Comparison of ENCODE assay signal across 14 mouse cellular contexts in the genomic region with DNA sequence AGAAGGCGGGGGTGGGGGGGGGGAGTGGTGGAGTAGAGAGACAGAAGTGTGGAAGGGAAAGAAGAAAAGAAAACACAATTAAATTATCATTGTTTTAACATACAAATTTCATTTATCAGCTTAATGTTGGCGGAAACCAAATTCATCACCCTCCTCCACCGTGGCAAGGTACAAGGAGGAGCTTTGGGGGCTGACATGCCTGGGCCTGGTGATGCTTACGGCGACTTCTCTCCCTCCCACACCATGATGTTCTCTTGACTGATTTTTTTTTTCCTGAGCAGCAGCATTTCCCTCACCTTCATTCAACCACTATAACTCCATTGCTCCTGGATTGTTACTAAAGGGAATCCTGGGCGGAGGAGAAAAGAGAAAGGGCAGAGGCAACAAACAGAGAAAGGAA.
DNase-seq lines count a peak whose midpoint lies in the region; ATAC-seq lines count a peak whose summit lies in the region.
"Had no signal": no experiment of that assay in that cellular context is flagged by ENCODE, and none has a peak within 500 bp of the region (broad histone marks: within the 10 kb centered on the region; RNA-seq: fewer than 3 reads in every experiment).

No protein-coding gene starts in this region.

- H3K27me3 ChIP-seq in embryonic facial prominence, embryonic 14.5 days (replicated peaks; ENCODE audit: control insufficient read depth, insufficient read depth, low read length): no peaks in the 10 kb centered on the region
- no peaks in the 10 kb centered on the region for H3K27me3 ChIP-seq in hindbrain, embryonic 13.5 days
- no peaks in the 10 kb centered on the region for H3K27me3 ChIP-seq in midbrain, embryonic 13.5 days
- H3K27me3 ChIP-seq: CH12.LX had no signal

- no peak overlapping the region for H3K4me3 ChIP-seq in embryonic facial prominence, embryonic 14.5 days (ENCODE audit: low read depth, low read length)
- H3K4me3 ChIP-seq in hindbrain, embryonic 13.5 days: no peak overlapping the region
- H3K4me3 ChIP-seq in midbrain, embryonic 13.5 days (replicated peaks): no peak overlapping the region

- H3K36me3 ChIP-seq in embryonic facial prominence, embryonic 14.5 days (ENCODE audit: control insufficient read depth, insufficient read depth, low read length): no peaks in the 10 kb centered on the region
- H3K36me3 ChIP-seq in hindbrain, embryonic 13.5 days: no peaks in the 10 kb centered on the region
- 0 out of 2 replicates have a peak, but pooled peaks cover 3% of the 10 kb centered on the region for H3K36me3 ChIP-seq in midbrain, embryonic 13.5 days

- peaks cover 28% of the 10 kb centered on the region for H3K4me1 ChIP-seq in embryonic facial prominence, embryonic 14.5 days (ENCODE audit: control insufficient read depth, insufficient read depth, low read length)
- peaks cover 62% of the 10 kb centered on the region for H3K4me1 ChIP-seq in hindbrain, embryonic 13.5 days (replicated peaks)
- H3K4me1 ChIP-seq in midbrain, embryonic 13.5 days (replicated peaks): peaks cover 74% of the 10 kb centered on the region

- peak; percentile 62 for DNase-seq in brain, adult 2 months (ENCODE audit: low read depth, low spot score)
- DNase-seq in embryonic facial prominence, embryonic 14.5 days (ENCODE audit: low spot score): no peak
- DNase-seq in gastrocnemius, adult 8-10 months (ENCODE audit: low spot score in 2 of 2): no peak
- no peak for DNase-seq in cerebellum, postnatal 36 days
- no peak for DNase-seq in heart, adult 11 months
- DNase-seq: cerebellum, adult 2 months; heart, postnatal 36 days; kidney, postnatal 14 days; lung, adult 2 months; thymus, postnatal 4 days had no signal

- no peak overlapping the region for H3K9ac ChIP-seq in embryonic facial prominence, embryonic 14.5 days (ENCODE audit: low read depth, low read length)
- peak overlapping the region; percentile 59; the same call in 1 of the 2 replicates for H3K9ac ChIP-seq in hindbrain, embryonic 13.5 days
- H3K9ac ChIP-seq in midbrain, embryonic 13.5 days (replicated peaks): peak overlapping the region; percentile 44; the same call in 1 of the 2 replicates

- peak overlapping the region; percentile 29 for H3K27ac ChIP-seq in embryonic facial prominence, embryonic 14.5 days (replicated peaks; ENCODE audit: low read depth, low read length)
- peak overlapping the region; percentile 91 for H3K27ac ChIP-seq in hindbrain, embryonic 13.5 days
- peak overlapping the region; percentile 87 for H3K27ac ChIP-seq in midbrain, embryonic 13.5 days

- WGBS in embryonic facial prominence, embryonic 14.5 days: 50% methylated on average over 5 of the region's 6 CpGs
- 24% methylated on average over 6 of the region's 6 CpGs for WGBS in hindbrain, embryonic 13.5 days
- WGBS in midbrain, embryonic 13.5 days: 33% methylated on average over 5 of the region's 6 CpGs

- H3K4me2 ChIP-seq in embryonic facial prominence, embryonic 14.5 days (ENCODE audit: low read depth, low read length): 0 out of 2 replicates have a peak overlapping the region, but pooled peaks have one; percentile 8
- H3K4me2 ChIP-seq in hindbrain, embryonic 13.5 days: peak overlapping the region; percentile 42
- H3K4me2 ChIP-seq in midbrain, embryonic 13.5 days (replicated peaks): peak overlapping the region; percentile 36

- no peak for ATAC-seq in embryonic facial prominence, embryonic 14.5 days (ENCODE audit: low read depth)
- peak; percentile 39; the same call in 1 of the 2 replicates for ATAC-seq in hindbrain, embryonic 13.5 days (ENCODE audit: low FRiP score)
- 0 out of 2 replicates have a peak, but pooled peaks have one; percentile 31 for ATAC-seq in midbrain, embryonic 13.5 days
- no peak for ATAC-seq in CD4-positive, CD25-positive, alpha-beta regulatory T cell, adult 4 months

- H3K9me3 ChIP-seq in embryonic facial prominence, embryonic 14.5 days (ENCODE audit: control insufficient read depth, low read length): no peaks in the 10 kb centered on the region
- no peaks in the 10 kb centered on the region for H3K9me3 ChIP-seq in hindbrain, embryonic 13.5 days
- H3K9me3 ChIP-seq in midbrain, embryonic 13.5 days: no peaks in the 10 kb centered on the region

Comparison
In these comparisons a context has a peak if more than half of its experiments do, and no peak if none do; other contexts are left out.
1. ATAC-seq: peak in hindbrain, embryonic 13.5 days (single experiment) and midbrain, embryonic 13.5 days (single experiment); none in embryonic facial prominence, embryonic 14.5 days (single experiment) and CD4-positive, CD25-positive, alpha-beta regulatory T cell, adult 4 months (single experiment).
2. H3K27ac ChIP-seq: peak in every context shown above with its lines; median percentile 91 in hindbrain, embryonic 13.5 days; 87 in midbrain, embryonic 13.5 days; 29 in embryonic facial prominence, embryonic 14.5 days.
3. Peak in every context shown above with its lines, with median percentiles within 50 percentile points of each other: H3K4me2 ChIP-seq.